Mouse (Mus musculus): ENCODE results near the gene Lhx4.
A peak's percentile ranks its signal among the peaks of the same experiment; 100 is the strongest.

The Lhx4 gene

GRCm38 (mm10) chr1:155725876-155726275, 25.6 kb downstream of the Lhx4 start:
- TF ChIP-seq NANOG (IDR thresholded peaks at IDR 0.05; ENCODE audit: borderline replicate concordance, low read length) = no peak
- Histone ChIP-seq H3K4me1 (replicated peaks; ENCODE audit: low read depth, low read length) (peaks cover 8% of the 10 kb centered on the region), H3K4me3 (replicated peaks; ENCODE audit: low read length) (no peak overlapping the region), H3K27me3 (ENCODE audit: insufficient read depth, low read length) (peaks cover 60% of the 10 kb centered on the region), H3K36me3 (ENCODE audit: insufficient read depth, low read length) (no peaks in the 10 kb centered on the region), H3K9me3 (ENCODE audit: low read length) (0 out of 2 replicates have a peak, but pooled peaks cover 4% of the 10 kb centered on the region)

GRCm38 (mm10) chr1:155724301-155724700, 27.2 kb downstream of the Lhx4 start:
- H3K4me3 ChIP-seq (replicated peaks; ENCODE audit: low read length) = no peak overlapping the region
- no peak for TF ChIP-seq CTCF (conservative IDR thresholded peaks at IDR 0.05; ENCODE audit: low read length)
- no peak for TF ChIP-seq POU5F1 (IDR thresholded peaks at IDR 0.05; ENCODE audit: borderline replicate concordance, low read length)
- no peak for TF ChIP-seq NANOG (IDR thresholded peaks at IDR 0.05; ENCODE audit: borderline replicate concordance, low read length)
- H3K36me3 ChIP-seq (ENCODE audit: insufficient read depth, low read length) = no peaks in the 10 kb centered on the region
- peaks cover 48% of the 10 kb centered on the region for H3K27me3 ChIP-seq (ENCODE audit: insufficient read depth, low read length)
- H3K4me1 ChIP-seq (replicated peaks; ENCODE audit: low read depth, low read length) = peaks cover 5% of the 10 kb centered on the region
- 0 out of 2 replicates have a peak, but pooled peaks cover 4% of the 10 kb centered on the region for H3K9me3 ChIP-seq (ENCODE audit: low read length)

GRCm38 (mm10) chr1:155722185-155722584, 29.3 kb downstream of the Lhx4 start:
- Histone ChIP-seq H3K4me3 (replicated peaks; ENCODE audit: low read length) (no peak overlapping the region), H3K4me1 (replicated peaks; ENCODE audit: low read depth, low read length) (peaks cover 8% of the 10 kb centered on the region), H3K27me3 (ENCODE audit: insufficient read depth, low read length) (peaks cover 33% of the 10 kb centered on the region), H3K36me3 (ENCODE audit: insufficient read depth, low read length) (no peaks in the 10 kb centered on the region), H3K9me3 (ENCODE audit: low read length) (0 out of 2 replicates have a peak, but pooled peaks cover 4% of the 10 kb centered on the region)
- no peak for TF ChIP-seq CTCF (conservative IDR thresholded peaks at IDR 0.05; ENCODE audit: low read length)
- TF ChIP-seq POU5F1 (IDR thresholded peaks at IDR 0.05; ENCODE audit: borderline replicate concordance, low read length) = no peak
- TF ChIP-seq NANOG (IDR thresholded peaks at IDR 0.05; ENCODE audit: borderline replicate concordance, low read length) = no peak

- peaks cover 14% of the 10 kb centered on the region for H3K4me1 ChIP-seq (replicated peaks; ENCODE audit: low read depth, low read length)
- H3K27me3 ChIP-seq (ENCODE audit: insufficient read depth, low read length) = peaks cover 33% of the 10 kb centered on the region
- 0 out of 2 replicates have a peak, but pooled peaks cover 4% of the 10 kb centered on the region for H3K9me3 ChIP-seq (ENCODE audit: low read length)
- H3K4me3 ChIP-seq (replicated peaks; ENCODE audit: low read length) = no peak overlapping the region
- TF ChIP-seq NANOG (IDR thresholded peaks at IDR 0.05; ENCODE audit: borderline replicate concordance, low read length) = no peak
- TF ChIP-seq POU5F1 (IDR thresholded peaks at IDR 0.05; ENCODE audit: borderline replicate concordance, low read length) = no peak
- TF ChIP-seq CTCF (conservative IDR thresholded peaks at IDR 0.05; ENCODE audit: low read length) = peak; percentile 68
- H3K36me3 ChIP-seq (ENCODE audit: insufficient read depth, low read length) = no peaks in the 10 kb centered on the region
Observed at GRCm38 (mm10) chr1:155721443-155721842, 30.0 kb downstream of the Lhx4 start.

- H3K27me3 ChIP-seq (ENCODE audit: insufficient read depth, low read length) = peaks cover 28% of the 10 kb centered on the region
- TF ChIP-seq NANOG (IDR thresholded peaks at IDR 0.05; ENCODE audit: borderline replicate concordance, low read length) (no peak), POU5F1 (IDR thresholded peaks at IDR 0.05; ENCODE audit: borderline replicate concordance, low read length) (no peak), CTCF (conservative IDR thresholded peaks at IDR 0.05; ENCODE audit: low read length) (no peak)
- H3K4me1 ChIP-seq (replicated peaks; ENCODE audit: low read depth, low read length) = peaks cover 14% of the 10 kb centered on the region
- H3K9me3 ChIP-seq (ENCODE audit: low read length) = 0 out of 2 replicates have a peak, but pooled peaks cover 4% of the 10 kb centered on the region
- no peak overlapping the region for H3K4me3 ChIP-seq (replicated peaks; ENCODE audit: low read length)
- H3K36me3 ChIP-seq (ENCODE audit: insufficient read depth, low read length) = no peaks in the 10 kb centered on the region
Observed at GRCm38 (mm10) chr1:155720006-155720405, 31.5 kb downstream of the Lhx4 start.

GRCm38 (mm10) chr1:155718851-155719250, 32.6 kb downstream of the Lhx4 start:
- Histone ChIP-seq H3K9me3 (ENCODE audit: low read length) (0 out of 2 replicates have a peak, but pooled peaks cover 4% of the 10 kb centered on the region), H3K36me3 (ENCODE audit: insufficient read depth, low read length) (no peaks in the 10 kb centered on the region), H3K4me3 (replicated peaks; ENCODE audit: low read length) (no peak overlapping the region), H3K27me3 (ENCODE audit: insufficient read depth, low read length) (peaks cover 17% of the 10 kb centered on the region), H3K4me1 (replicated peaks; ENCODE audit: low read depth, low read length) (peaks cover 14% of the 10 kb centered on the region)
- no peak for TF ChIP-seq CTCF (conservative IDR thresholded peaks at IDR 0.05; ENCODE audit: low read length)
- TF ChIP-seq NANOG (IDR thresholded peaks at IDR 0.05; ENCODE audit: borderline replicate concordance, low read length) = no peak
- TF ChIP-seq POU5F1 (IDR thresholded peaks at IDR 0.05; ENCODE audit: borderline replicate concordance, low read length) = no peak

GRCm38 (mm10) chr1:155717301-155717700, 34.2 kb downstream of the Lhx4 start:
- 0 out of 2 replicates have a peak, but pooled peaks cover 4% of the 10 kb centered on the region for H3K9me3 ChIP-seq (ENCODE audit: low read length)
- peaks cover 14% of the 10 kb centered on the region for H3K4me1 ChIP-seq (replicated peaks; ENCODE audit: low read depth, low read length)
- peaks cover 8% of the 10 kb centered on the region; the same call in 1 of the 2 replicates for H3K27me3 ChIP-seq (ENCODE audit: insufficient read depth, low read length)
- TF ChIP-seq POU5F1 (IDR thresholded peaks at IDR 0.05; ENCODE audit: borderline replicate concordance, low read length) (no peak), NANOG (IDR thresholded peaks at IDR 0.05; ENCODE audit: borderline replicate concordance, low read length) (no peak), CTCF (conservative IDR thresholded peaks at IDR 0.05; ENCODE audit: low read length) (no peak)
- no peaks in the 10 kb centered on the region for H3K36me3 ChIP-seq (ENCODE audit: insufficient read depth, low read length)
- H3K4me3 ChIP-seq (replicated peaks; ENCODE audit: low read length) = peak overlapping the region; percentile 13; the same call in 1 of the 2 replicates

GRCm38 (mm10) chr1:155715366-155715765, 36.1 kb downstream of the Lhx4 start:
- Histone ChIP-seq H3K36me3 (ENCODE audit: insufficient read depth, low read length) (no peaks in the 10 kb centered on the region), H3K4me3 (replicated peaks; ENCODE audit: low read length) (no peak overlapping the region), H3K9me3 (ENCODE audit: low read length) (no peaks in the 10 kb centered on the region), H3K27me3 (ENCODE audit: insufficient read depth, low read length) (peaks cover 6% of the 10 kb centered on the region; the same call in 1 of the 2 replicates), H3K4me1 (replicated peaks; ENCODE audit: low read depth, low read length) (peaks cover 14% of the 10 kb centered on the region)
- TF ChIP-seq NANOG (IDR thresholded peaks at IDR 0.05; ENCODE audit: borderline replicate concordance, low read length) (no peak), CTCF (conservative IDR thresholded peaks at IDR 0.05; ENCODE audit: low read length) (no peak), POU5F1 (IDR thresholded peaks at IDR 0.05; ENCODE audit: borderline replicate concordance, low read length) (no peak)

GRCm38 (mm10) chr1:155713306-155713705, 38.2 kb downstream of the Lhx4 start:
- Histone ChIP-seq H3K4me3 (replicated peaks; ENCODE audit: low read length) (no peak overlapping the region), H3K27me3 (ENCODE audit: insufficient read depth, low read length) (no peaks in the 10 kb centered on the region; the same call in 1 of the 2 replicates), H3K9me3 (ENCODE audit: low read length) (no peaks in the 10 kb centered on the region), H3K4me1 (replicated peaks; ENCODE audit: low read depth, low read length) (peaks cover 14% of the 10 kb centered on the region), H3K36me3 (ENCODE audit: insufficient read depth, low read length) (no peaks in the 10 kb centered on the region)
- TF ChIP-seq POU5F1 (IDR thresholded peaks at IDR 0.05; ENCODE audit: borderline replicate concordance, low read length) = no peak
- TF ChIP-seq CTCF (conservative IDR thresholded peaks at IDR 0.05; ENCODE audit: low read length) = no peak
- no peak for TF ChIP-seq NANOG (IDR thresholded peaks at IDR 0.05; ENCODE audit: borderline replicate concordance, low read length)
